Mouse (Mus musculus): Measurements from ENCODE around the gene Mrps9. TPM values are rescaled to one million over a fixed set of nuclear protein-coding genes. Genes with fewer than 3 reads are reported as not detected.
A peak's percentile ranks its signal among the peaks of the same experiment; 100 is the strongest.

Mrps9 gene
- total RNA-seq, 2 experiments from 2014 or later: 43.9 to 47.6 TPM

GRCm38 (mm10) chr1:42905148-42905547, 54.1 kb downstream of the Mrps9 start:
- DNase-seq (ENCODE audit: extremely low spot score in 1 of 2, low spot score in 1 of 2): no peak

DNA sequence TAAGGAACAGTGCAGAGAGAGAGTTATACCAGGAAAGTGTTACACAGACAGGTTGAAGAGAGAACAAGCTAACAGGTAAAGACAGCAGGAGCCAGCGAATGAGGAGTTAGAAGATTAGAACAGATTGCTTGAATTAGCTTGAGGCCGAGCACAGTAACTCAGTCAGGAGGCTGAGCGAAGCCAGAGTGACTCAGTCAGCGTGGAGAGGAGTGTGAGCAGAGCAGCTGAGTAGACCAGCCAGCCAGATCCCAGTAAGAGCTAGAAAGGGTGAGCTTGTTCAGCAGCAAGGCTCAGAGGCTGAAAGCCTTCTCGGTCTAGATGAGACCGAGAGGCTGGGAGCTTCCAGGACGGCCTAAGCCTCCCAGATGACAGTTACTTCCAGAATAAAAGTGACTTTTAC, 55.7 kb downstream of the Mrps9 start:
- no peak for DNase-seq (ENCODE audit: extremely low spot score in 1 of 2, low spot score in 1 of 2)

- DNase-seq (ENCODE audit: extremely low spot score in 1 of 2, low spot score in 1 of 2): no peak
Measured at GRCm38 (mm10) chr1:42907153-42907552, 56.1 kb downstream of the Mrps9 start.

DNA sequence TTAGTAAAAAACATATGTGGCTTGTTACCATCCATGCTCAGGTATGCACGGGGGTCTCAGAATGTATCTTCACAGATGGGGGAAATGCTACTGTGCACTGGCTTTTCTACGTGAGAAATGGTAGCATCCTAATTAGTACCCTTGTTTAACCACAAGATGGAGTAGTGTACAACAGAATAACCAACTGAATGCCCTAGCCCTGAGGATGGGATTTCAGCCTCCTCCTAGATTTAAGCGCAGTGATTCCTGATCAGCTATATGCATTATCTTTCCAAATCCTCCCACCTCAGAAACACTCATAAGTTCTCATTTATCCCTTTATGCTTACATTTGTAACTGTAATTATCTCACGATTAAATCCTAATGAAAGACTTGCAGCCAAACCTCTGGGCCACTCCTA, 64.0 kb downstream of the Mrps9 start:
- DNase-seq (ENCODE audit: extremely low spot score in 1 of 2, low spot score in 1 of 2): no peak

DNA sequence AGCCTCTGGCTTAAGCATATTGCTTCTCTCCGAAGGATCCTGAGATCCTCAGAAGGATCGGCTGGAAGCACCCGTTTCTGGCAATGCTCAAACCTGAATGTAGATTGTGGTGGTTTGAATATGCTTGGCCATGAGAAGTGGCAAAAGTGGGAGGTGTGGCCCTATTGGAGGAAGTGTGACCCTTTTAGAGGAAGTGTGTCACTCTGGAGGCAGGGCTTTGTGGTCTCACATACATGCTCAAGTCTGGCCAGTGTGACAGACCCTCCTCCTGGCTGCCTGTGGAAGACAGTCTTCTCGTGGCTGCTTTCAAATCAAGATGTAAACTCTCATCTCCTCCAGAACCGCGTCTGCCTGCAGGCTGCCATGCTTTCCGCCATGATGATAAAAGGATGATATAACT, 65.7 kb downstream of the Mrps9 start:
- no peak for DNase-seq (ENCODE audit: extremely low spot score in 1 of 2, low spot score in 1 of 2)

GRCm38 (mm10) chr1:42917908-42918307, 66.9 kb downstream of the Mrps9 start:
- no peak for DNase-seq (ENCODE audit: extremely low spot score in 1 of 2, low spot score in 1 of 2)

GRCm38 (mm10) chr1:42923924-42924323, 72.9 kb downstream of the Mrps9 start:
- DNase-seq (ENCODE audit: extremely low spot score in 1 of 2, low spot score in 1 of 2): no peak

GRCm38 (mm10) chr1:42933613-42934012, 82.6 kb downstream of the Mrps9 start:
- DNase-seq (ENCODE audit: extremely low spot score in 1 of 2, low spot score in 1 of 2): no peak

- DNase-seq (ENCODE audit: extremely low spot score in 1 of 2, low spot score in 1 of 2): no peak
Measured at GRCm38 (mm10) chr1:42948486-42948885, 97.5 kb downstream of the Mrps9 start.

DNA sequence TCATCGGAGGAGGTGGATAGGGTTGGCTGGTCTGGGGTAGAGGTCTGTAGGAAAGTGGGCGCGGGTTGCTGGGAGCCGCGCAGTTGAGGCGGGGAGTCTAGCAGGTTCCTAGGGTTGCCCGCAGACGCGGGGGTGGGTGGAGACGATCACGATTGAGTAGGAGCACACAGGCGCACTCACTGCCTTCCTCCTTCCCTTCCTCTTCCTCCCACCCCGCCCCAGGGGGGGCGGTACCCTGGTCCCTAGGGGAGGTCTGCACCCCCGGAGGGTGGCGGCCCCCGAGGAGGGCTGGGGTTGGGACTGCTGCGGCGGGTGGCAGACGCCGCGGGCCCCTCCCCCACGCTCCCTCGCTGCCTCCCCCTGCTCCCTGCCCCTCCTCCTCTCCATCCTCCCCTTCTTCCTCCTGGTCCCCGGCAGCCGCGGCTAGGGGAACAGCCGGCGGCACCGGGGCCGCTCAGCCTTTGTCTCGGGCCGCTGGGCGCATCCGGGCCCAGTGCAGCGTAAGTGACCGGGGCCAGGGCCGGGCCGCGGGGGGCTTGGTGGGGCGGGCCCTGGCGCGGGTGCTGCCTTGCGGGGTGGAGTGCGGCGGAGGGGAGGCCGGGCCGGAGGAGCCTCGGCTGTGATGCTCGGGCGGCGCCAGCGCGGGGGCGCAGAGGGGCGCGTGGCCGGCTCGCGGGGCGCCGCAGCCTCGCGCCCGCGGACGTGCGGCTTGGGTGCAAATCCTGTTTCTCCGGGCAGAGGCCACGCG, 101.9 kb downstream of the Mrps9 start, which contains the start of gene Gpr45:
Gene Gpr45, plus strand, starts transcription at position 139 of the 748 bp plus-strand sequence.
- peak; percentile 50 to 66 for DNase-seq (ENCODE audit: extremely low spot score in 1 of 2, low spot score in 1 of 2)

DNA sequence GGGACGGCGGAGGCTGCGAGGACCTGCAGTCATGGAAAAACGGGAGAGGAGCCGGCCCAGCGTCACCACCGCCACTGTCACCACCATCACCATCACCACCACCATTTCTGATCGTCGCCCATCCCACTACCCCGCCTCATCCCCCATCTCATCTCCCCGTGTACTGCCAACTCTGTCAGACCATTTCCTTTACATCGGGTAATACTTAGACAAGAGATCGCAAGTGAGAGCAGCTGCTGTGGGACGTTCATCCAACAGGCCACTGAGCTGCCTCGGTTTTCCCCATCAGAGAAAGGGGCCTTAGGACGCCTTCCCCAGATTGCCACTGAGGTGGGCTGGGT, 102.4 kb downstream of the Mrps9 start:
- DNase-seq (ENCODE audit: extremely low spot score in 1 of 2, low spot score in 1 of 2): peak in 1 of 2 experiments; percentile 16

Other genes with a start within 250 kb of the Mrps9 start
- 10 to 100 TPM; 61.7 to 72.6 TPM for gene Pou3f3, start 155.5 kb upstream of the Mrps9 start, total RNA-seq (2021)
- 10 to 100 TPM; 24.8 to 25.8 TPM for gene Gpr45, start 101.6 kb downstream of the Mrps9 start, total RNA-seq (2021)
- gene Tgfbrap1, start 247.4 kb downstream of the Mrps9 start, total RNA-seq (2021): 10 to 100 TPM; 39.8 to 42.4 TPM
- 10 to 100 TPM; 23.5 to 25.6 TPM for gene AI597479, start 247.5 kb downstream of the Mrps9 start, total RNA-seq (2021)